Mouse (Mus musculus) neural tube, embryonic 15.5 days (tissue): ENCODE data around the gene Nek7. TPM values are rescaled to one million over a fixed set of nuclear protein-coding genes. Genes with fewer than 3 reads are reported as not detected.

Source experiments
- ATAC-seq: fragments of 200-750 bp; cut with Nextera tagmentation; 2 replicates; pipeline ENCODE4 v1.8.0; 2017; ENCODE audit warnings: mild to moderate bottlenecking, moderate TSS enrichment, moderate library complexity; ENCODE audit not compliant: low FRiP score
- H3K27ac ChIP-seq: fragments of 300-500 bp; sonication (generic); replicated peaks from 2 replicates; pipeline ENCODE4 v1.5.1; 2015; ENCODE audit warnings: mild to moderate bottlenecking, inconsistent platforms
- H3K27me3 ChIP-seq: fragments of 300-500 bp; sonication (generic); replicated peaks from 2 replicates; pipeline ENCODE4 v1.6.1; 2015; ENCODE audit warnings: inconsistent platforms
- H3K36me3 ChIP-seq: fragments of 300-500 bp; sonication (generic); 2 replicates; pipeline ENCODE4 v1.6.1; 2015; ENCODE audit warnings: inconsistent platforms
- H3K4me1 ChIP-seq: fragments of 300-500 bp; sonication (generic); 2 replicates; pipeline ENCODE4 v1.6.1; 2015; ENCODE audit warnings: inconsistent platforms
- H3K4me2 ChIP-seq: fragments of 300-500 bp; sonication (generic); 2 replicates; pipeline ENCODE4 v1.6.1; 2015; ENCODE audit warnings: inconsistent platforms, mild to moderate bottlenecking, moderate library complexity
- H3K4me3 ChIP-seq: fragments of 300-500 bp; sonication (generic); replicated peaks from 2 replicates; pipeline ENCODE4 v1.5.1; 2015; ENCODE audit warnings: mild to moderate bottlenecking, inconsistent platforms
- H3K9ac ChIP-seq: fragments of 300-500 bp; sonication (generic); replicated peaks from 2 replicates; pipeline ENCODE4 v1.6.1; 2015; ENCODE audit warnings: mild to moderate bottlenecking, inconsistent platforms
- H3K9me3 ChIP-seq: fragments of 300-500 bp; sonication (generic); replicated peaks from 2 replicates; pipeline ENCODE4 v1.6.1; 2016; ENCODE audit warnings: inconsistent platforms
- WGBS: fragments of 180-500 bp; shearing (Covaris S2); methylation state at CpG from one replicate; pipeline ENCODE4 v1.1.7; 2015; ENCODE audit warnings: mixed read lengths; 5-methylcytosine and 5-hydroxymethylcytosine counted together
- polyA plus RNA-seq: library from polyadenylated mRNA; unstranded; fragments of >200 nt; fragmentation: Nextera tagmentation; extraction: Ambion mirVana; gene quantifications from 2 replicates; pipeline ENCODE4 v1.2.1, GENCODE M21; 2015

Nek7 gene
- polyA plus RNA-seq, 1 experiment from 2014 or later: 10.8 TPM

DNA sequence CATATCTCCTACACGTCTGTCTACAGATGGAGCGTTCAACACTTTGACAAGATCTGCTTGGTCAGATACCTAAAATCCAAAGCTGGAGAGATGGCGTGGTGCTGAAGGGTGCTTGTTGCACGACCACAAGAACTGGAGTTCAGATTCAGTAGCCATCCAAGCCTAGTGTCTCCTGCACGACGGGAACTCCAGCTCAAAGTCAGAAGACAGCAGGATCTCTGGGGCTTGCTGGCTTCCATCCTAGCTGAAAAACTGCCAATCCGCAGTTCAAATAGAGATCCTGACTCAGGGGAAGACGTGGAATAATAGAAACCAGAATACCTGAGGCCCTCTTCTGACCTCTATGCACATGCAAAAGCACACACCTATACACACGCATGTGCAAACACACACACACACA lies 52.0 kb downstream of the Nek7 start:
- WGBS: 86% methylated on average over 9 of the region's 9 CpGs
- Histone ChIP-seq H3K4me1 (peaks cover 6% of the 10 kb centered on the region), H3K9ac (no peak overlapping the region), H3K4me2 (no peak overlapping the region), H3K27me3 (no peaks in the 10 kb centered on the region), H3K9me3 (no peaks in the 10 kb centered on the region), H3K27ac (no peak overlapping the region), H3K36me3 (no peaks in the 10 kb centered on the region), H3K4me3 (no peak overlapping the region)
- ATAC-seq: no peak

DNA sequence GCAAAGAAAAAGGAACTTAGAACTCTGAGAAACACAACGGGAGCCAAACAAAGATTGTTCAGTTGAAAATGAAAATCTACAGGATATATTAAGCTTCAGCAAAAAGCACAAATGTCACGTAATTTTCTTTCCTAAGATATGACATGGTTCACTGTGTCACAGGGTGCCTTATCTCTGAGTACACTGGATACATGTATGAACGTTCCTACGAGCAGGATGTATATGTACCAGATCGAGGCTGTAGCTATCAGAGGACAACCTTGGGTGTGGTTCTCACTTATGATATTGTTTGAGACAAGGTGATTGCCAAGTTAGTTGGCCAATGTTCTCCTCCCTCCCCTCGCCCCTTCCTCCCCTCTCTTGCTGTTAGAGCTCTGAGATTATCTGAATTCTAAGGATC lies 55.3 kb downstream of the Nek7 start:
- Histone ChIP-seq H3K9ac (no peak overlapping the region), H3K27ac (no peak overlapping the region), H3K36me3 (no peaks in the 10 kb centered on the region), H3K4me2 (no peak overlapping the region), H3K4me1 (peaks cover under 1% of the 10 kb centered on the region; the same call in 1 of the 2 replicates), H3K4me3 (no peak overlapping the region), H3K27me3 (no peaks in the 10 kb centered on the region), H3K9me3 (no peaks in the 10 kb centered on the region)
- 92% methylated on average over 6 of the region's 6 CpGs for WGBS
- no peak for ATAC-seq

GRCm38 (mm10) chr1:138560733-138561132 lies 59.2 kb downstream of the Nek7 start:
- H3K4me3 ChIP-seq: no peak overlapping the region
- no peak overlapping the region for H3K9ac ChIP-seq
- H3K36me3 ChIP-seq: no peaks in the 10 kb centered on the region
- no peaks in the 10 kb centered on the region for H3K9me3 ChIP-seq
- peaks cover 3% of the 10 kb centered on the region; the same call in 1 of the 2 replicates for H3K4me1 ChIP-seq
- H3K27ac ChIP-seq: no peak overlapping the region
- H3K27me3 ChIP-seq: no peaks in the 10 kb centered on the region
- WGBS: 94% methylated on average over 12 of the region's 12 CpGs
- H3K4me2 ChIP-seq: no peak overlapping the region
- ATAC-seq: no peak

GRCm38 (mm10) chr1:138559213-138560101 lies 60.5 kb downstream of the Nek7 start:
- Histone ChIP-seq H3K9me3 (no peaks in the 10 kb centered on the region), H3K27me3 (no peaks in the 10 kb centered on the region), H3K27ac (no peak overlapping the region), H3K36me3 (no peaks in the 10 kb centered on the region), H3K4me1 (peaks cover 3% of the 10 kb centered on the region; the same call in 1 of the 2 replicates), H3K9ac (no peak overlapping the region; the same call in 1 of the 2 replicates), H3K4me2 (0 out of 2 replicates have a peak overlapping the region, but pooled peaks have one; percentile 16), H3K4me3 (no peak overlapping the region)
- WGBS: 21% methylated on average over 12 of the region's 12 CpGs
- no peak for ATAC-seq

DNA sequence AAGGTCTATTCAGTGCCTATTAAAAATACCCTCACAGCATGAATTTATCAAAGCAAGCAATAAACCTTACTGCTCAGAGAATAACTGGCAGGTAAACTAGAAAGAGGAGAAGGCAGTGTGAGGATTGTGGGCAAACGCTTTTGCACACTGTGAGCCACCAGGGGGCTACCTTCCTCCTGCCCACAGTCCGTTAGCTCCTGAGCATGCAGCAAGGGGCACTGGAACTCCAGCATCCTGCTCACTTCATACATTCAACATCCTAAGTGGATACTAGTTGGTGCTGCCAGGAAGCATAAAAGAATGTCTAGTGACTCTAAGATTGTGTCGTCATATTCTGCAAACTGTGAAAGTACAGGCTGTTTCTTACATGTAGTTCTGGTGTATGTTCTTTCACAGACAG lies 61.6 kb downstream of the Nek7 start:
- no peak for ATAC-seq

GRCm38 (mm10) chr1:138554926-138555325 lies 65.0 kb downstream of the Nek7 start:
- WGBS: 90% methylated on average over 5 of the region's 5 CpGs
- no peak for ATAC-seq

More for the DNA sequence above, 61.6 kb downstream of the Nek7 start:
- Histone ChIP-seq H3K9me3 (no peaks in the 10 kb centered on the region), H3K27me3 (no peaks in the 10 kb centered on the region), H3K4me2 (no peak overlapping the region), H3K4me3 (no peak overlapping the region), H3K27ac (no peak overlapping the region), H3K36me3 (no peaks in the 10 kb centered on the region), H3K4me1 (peaks cover 3% of the 10 kb centered on the region; the same call in 1 of the 2 replicates), H3K9ac (no peak overlapping the region)
- WGBS: 71% methylated on average over 3 of the region's 3 CpGs

GRCm38 (mm10) chr1:138550184-138550583 lies 69.8 kb downstream of the Nek7 start:
- WGBS: 61% methylated on average over 6 of the region's 6 CpGs
- ATAC-seq: no peak
- H3K4me2 ChIP-seq: no peak overlapping the region
- H3K4me1 ChIP-seq: 0 out of 2 replicates have a peak, but pooled peaks cover 3% of the 10 kb centered on the region
- no peaks in the 10 kb centered on the region for H3K9me3 ChIP-seq
- H3K36me3 ChIP-seq: no peaks in the 10 kb centered on the region
- H3K9ac ChIP-seq: no peak overlapping the region
- H3K4me3 ChIP-seq: no peak overlapping the region
- H3K27ac ChIP-seq: no peak overlapping the region
- no peaks in the 10 kb centered on the region for H3K27me3 ChIP-seq

More at GRCm38 (mm10) chr1:138554926-138555325, 65.0 kb downstream of the Nek7 start:
- Histone ChIP-seq H3K4me3 (no peak overlapping the region), H3K4me1 (peaks cover 3% of the 10 kb centered on the region; the same call in 1 of the 2 replicates), H3K4me2 (no peak overlapping the region), H3K27me3 (no peaks in the 10 kb centered on the region), H3K9me3 (no peaks in the 10 kb centered on the region), H3K9ac (no peak overlapping the region), H3K36me3 (no peaks in the 10 kb centered on the region), H3K27ac (no peak overlapping the region)

DNA sequence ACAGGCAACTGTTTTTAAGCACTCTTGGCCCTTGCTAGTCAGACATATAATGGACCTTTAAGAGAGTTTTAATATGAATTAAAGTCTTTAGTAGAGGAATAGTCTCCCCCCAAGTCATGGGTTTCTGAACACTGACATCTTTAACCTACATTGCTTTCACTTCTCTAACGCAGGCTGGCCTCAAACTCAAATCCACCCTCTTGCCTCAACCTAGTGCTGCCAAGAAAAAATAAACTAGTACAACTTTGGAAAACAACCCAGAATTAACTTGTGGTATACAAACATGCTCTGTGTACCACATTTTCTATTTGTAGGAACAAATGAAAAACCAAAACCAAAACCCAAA lies 77.8 kb downstream of the Nek7 start:
- WGBS: 86% methylated on average over 1 of the region's 1 CpGs
- Histone ChIP-seq H3K36me3 (no peaks in the 10 kb centered on the region), H3K4me3 (no peak overlapping the region), H3K9ac (no peak overlapping the region), H3K27ac (no peak overlapping the region), H3K9me3 (no peaks in the 10 kb centered on the region), H3K27me3 (no peaks in the 10 kb centered on the region), H3K4me2 (no peak overlapping the region), H3K4me1 (no peaks in the 10 kb centered on the region)
- no peak for ATAC-seq

DNA sequence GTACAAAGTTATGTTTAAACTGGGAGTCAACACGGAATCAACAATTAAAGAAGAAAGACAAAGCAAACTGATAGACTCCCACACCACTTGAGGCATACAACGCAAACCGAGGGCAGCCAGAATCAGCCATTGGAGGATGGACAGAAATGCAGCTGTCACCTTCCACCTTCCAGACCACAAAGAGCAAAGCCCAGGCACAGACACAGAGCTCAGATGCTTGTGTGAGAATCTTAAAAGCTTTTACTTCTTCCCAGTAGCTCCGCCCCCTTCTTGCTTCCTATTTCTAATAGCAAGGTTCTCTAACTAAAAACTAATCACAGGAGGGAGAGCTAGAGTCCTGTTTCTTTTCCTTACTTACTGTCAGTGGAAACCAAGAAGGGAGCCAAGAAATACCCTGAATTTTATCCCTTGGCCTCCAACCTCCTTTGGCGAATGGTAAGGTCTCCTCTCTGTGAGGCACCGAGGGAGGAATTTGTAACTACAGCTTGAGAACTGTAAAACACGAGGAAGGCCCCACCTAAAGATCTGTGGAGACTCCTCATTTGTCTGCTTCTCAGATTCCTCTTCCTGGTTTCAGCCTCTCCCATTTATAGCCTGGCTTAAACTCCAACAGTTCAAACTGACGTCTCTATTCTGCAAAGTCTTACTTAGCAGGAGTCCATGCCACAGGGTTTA lies 78.3 kb downstream of the Nek7 start:
- Histone ChIP-seq H3K4me3 (no peak overlapping the region), H3K4me2 (no peak overlapping the region), H3K36me3 (no peaks in the 10 kb centered on the region), H3K9me3 (no peaks in the 10 kb centered on the region), H3K27ac (no peak overlapping the region), H3K4me1 (no peaks in the 10 kb centered on the region), H3K27me3 (no peaks in the 10 kb centered on the region), H3K9ac (no peak overlapping the region)
- 70% methylated on average over 8 of the region's 8 CpGs for WGBS
- no peak for ATAC-seq

- Histone ChIP-seq H3K36me3 (no peaks in the 10 kb centered on the region), H3K4me3 (no peak overlapping the region), H3K27ac (no peak overlapping the region), H3K9me3 (no peaks in the 10 kb centered on the region), H3K27me3 (no peaks in the 10 kb centered on the region), H3K4me1 (no peaks in the 10 kb centered on the region), H3K4me2 (no peak overlapping the region), H3K9ac (no peak overlapping the region)
- 61% methylated on average over 1 of the region's 1 CpGs for WGBS
- ATAC-seq: no peak
Measured at GRCm38 (mm10) chr1:138539713-138540112, 80.2 kb downstream of the Nek7 start.

- Histone ChIP-seq H3K4me2 (no peak overlapping the region), H3K4me3 (no peak overlapping the region), H3K9me3 (no peaks in the 10 kb centered on the region), H3K27ac (no peak overlapping the region), H3K27me3 (no peaks in the 10 kb centered on the region), H3K9ac (no peak overlapping the region), H3K36me3 (no peaks in the 10 kb centered on the region), H3K4me1 (no peaks in the 10 kb centered on the region)
- no peak for ATAC-seq
Measured at GRCm38 (mm10) chr1:138538217-138538616, 81.7 kb downstream of the Nek7 start.
